Mouse (Mus musculus): Measurements from ENCODE around the gene Hivep1. TPM values are rescaled to one million over a fixed set of nuclear protein-coding genes. Genes with fewer than 3 reads are reported as not detected.

Hivep1 gene
- polyA plus RNA-seq, 1 experiment from 2014 or later: 10.6 TPM

DNA sequence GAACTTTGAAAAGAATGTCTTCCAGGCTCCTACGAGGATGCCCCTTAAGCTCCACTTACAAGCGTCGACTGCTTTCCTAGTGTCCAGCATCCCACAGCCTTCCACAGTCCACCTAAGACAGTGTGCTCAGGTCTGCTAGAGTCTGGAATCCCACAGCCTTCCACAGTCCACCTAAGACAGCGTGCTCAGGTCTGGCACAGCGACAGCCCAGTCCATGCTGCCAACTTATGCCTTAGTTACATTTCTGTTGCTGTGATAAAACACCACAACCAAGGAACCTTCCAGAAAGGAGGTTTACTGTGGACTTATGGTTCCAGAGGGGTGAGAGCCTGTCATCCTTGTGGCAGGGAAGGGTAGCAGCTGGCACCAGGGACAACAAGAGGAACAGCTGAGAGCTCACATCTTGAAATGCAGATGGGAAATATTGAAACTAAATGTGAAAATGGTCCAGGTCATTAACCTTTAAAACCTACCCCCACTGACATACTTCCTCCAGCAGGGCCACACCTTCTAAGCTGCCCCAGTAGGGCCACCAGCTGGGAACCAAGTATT is 25.0 kb downstream of the Hivep1 start:
- Histone ChIP-seq H3K4me1 (ENCODE audit: control insufficient read depth in 2 of 2, insufficient read depth in 2 of 2, low read length in 2 of 2) (peaks cover 3 to 12% of the 10 kb centered on the region in 2 experiments; a peak in 2 of 4 replicates), H3K36me3 (ENCODE audit: control insufficient read depth, insufficient read depth, low read length) (peaks cover 17% of the 10 kb centered on the region; the same call in 1 of the 2 replicates), H3K4me2 (ENCODE audit: low read length) (no peak overlapping the region), H3K9ac (ENCODE audit: low read length) (no peak overlapping the region), H3K9me3 (ENCODE audit: control insufficient read depth, low read length) (no peaks in the 10 kb centered on the region), H3K27me3 (ENCODE audit: control insufficient read depth, insufficient read depth, low read length) (no peaks in the 10 kb centered on the region), H3K4me3 (ENCODE audit: control insufficient read depth in 1 of 2, insufficient read depth in 1 of 2, low read depth in 1 of 2, low read length in 2 of 2) (no peak overlapping the region), H3K27ac (replicated peaks in 1 of 2; ENCODE audit: control insufficient read depth in 1 of 2, insufficient read depth in 1 of 2, low read depth in 2 of 2, low read length in 2 of 2) (no peak overlapping the region)
- WGBS: 77% methylated on average over 5 of the region's 5 CpGs
- no peak for ATAC-seq (ENCODE audit: insufficient number of reproducible peaks, insufficient read depth, low FRiP score, low read depth)

GRCm38 (mm10) chr13:42077629-42078028 is 25.8 kb downstream of the Hivep1 start:
- no peak overlapping the region for H3K4me2 ChIP-seq (ENCODE audit: low read length)
- no peak overlapping the region for H3K4me3 ChIP-seq (ENCODE audit: control insufficient read depth in 1 of 2, insufficient read depth in 1 of 2, low read depth in 1 of 2, low read length in 2 of 2)
- H3K27me3 ChIP-seq (ENCODE audit: control insufficient read depth, insufficient read depth, low read length): no peaks in the 10 kb centered on the region
- no peak overlapping the region for H3K27ac ChIP-seq (replicated peaks in 1 of 2; ENCODE audit: control insufficient read depth in 1 of 2, insufficient read depth in 1 of 2, low read depth in 2 of 2, low read length in 2 of 2)
- H3K4me1 ChIP-seq (ENCODE audit: control insufficient read depth in 2 of 2, insufficient read depth in 2 of 2, low read length in 2 of 2): peaks cover 3 to 12% of the 10 kb centered on the region in 2 experiments; a peak in 2 of 4 replicates
- H3K9ac ChIP-seq (ENCODE audit: low read length): no peak overlapping the region
- no peak for ATAC-seq (ENCODE audit: insufficient number of reproducible peaks, insufficient read depth, low FRiP score, low read depth)
- no peaks in the 10 kb centered on the region for H3K9me3 ChIP-seq (ENCODE audit: control insufficient read depth, low read length)
- peaks cover 17% of the 10 kb centered on the region; the same call in 1 of the 2 replicates for H3K36me3 ChIP-seq (ENCODE audit: control insufficient read depth, insufficient read depth, low read length)
- 78% methylated on average over 3 of the region's 3 CpGs for WGBS

GRCm38 (mm10) chr13:42080131-42080916 is 28.5 kb downstream of the Hivep1 start:
- peaks cover 17% of the 10 kb centered on the region; the same call in 1 of the 2 replicates for H3K36me3 ChIP-seq (ENCODE audit: control insufficient read depth, insufficient read depth, low read length)
- H3K4me3 ChIP-seq (ENCODE audit: control insufficient read depth in 1 of 2, insufficient read depth in 1 of 2, low read depth in 1 of 2, low read length in 2 of 2): no peak overlapping the region
- no peaks in the 10 kb centered on the region for H3K9me3 ChIP-seq (ENCODE audit: control insufficient read depth, low read length)
- H3K9ac ChIP-seq (ENCODE audit: low read length): no peak overlapping the region
- 39% methylated on average over 8 of the region's 10 CpGs for WGBS
- H3K4me1 ChIP-seq (ENCODE audit: control insufficient read depth in 2 of 2, insufficient read depth in 2 of 2, low read length in 2 of 2): peaks cover 0 to 3% of the 10 kb centered on the region in 2 experiments; a peak in 1 of 4 replicates
- H3K27me3 ChIP-seq (ENCODE audit: control insufficient read depth, insufficient read depth, low read length): no peaks in the 10 kb centered on the region
- ATAC-seq (ENCODE audit: insufficient number of reproducible peaks, insufficient read depth, low FRiP score, low read depth): no peak
- H3K4me2 ChIP-seq (ENCODE audit: low read length): no peak overlapping the region
- H3K27ac ChIP-seq (replicated peaks in 1 of 2; ENCODE audit: control insufficient read depth in 1 of 2, insufficient read depth in 1 of 2, low read depth in 2 of 2, low read length in 2 of 2): no peak overlapping the region

GRCm38 (mm10) chr13:42088339-42088738 is 36.5 kb downstream of the Hivep1 start:
- no peaks in the 10 kb centered on the region for H3K9me3 ChIP-seq (ENCODE audit: control insufficient read depth, low read length)
- ATAC-seq (ENCODE audit: insufficient number of reproducible peaks, insufficient read depth, low FRiP score, low read depth): no peak

GRCm38 (mm10) chr13:42089025-42089424 is 37.2 kb downstream of the Hivep1 start:
- Histone ChIP-seq H3K4me2 (ENCODE audit: low read length) (no peak overlapping the region), H3K9ac (ENCODE audit: low read length) (no peak overlapping the region), H3K4me3 (ENCODE audit: control insufficient read depth in 1 of 2, insufficient read depth in 1 of 2, low read depth in 1 of 2, low read length in 2 of 2) (no peak overlapping the region), H3K9me3 (ENCODE audit: control insufficient read depth, low read length) (no peaks in the 10 kb centered on the region), H3K36me3 (ENCODE audit: control insufficient read depth, insufficient read depth, low read length) (no peaks in the 10 kb centered on the region), H3K4me1 (ENCODE audit: control insufficient read depth in 2 of 2, insufficient read depth in 2 of 2, low read length in 2 of 2) (peaks cover 11 to 20% of the 10 kb centered on the region in 2 experiments; a peak in 3 of 4 replicates), H3K27me3 (ENCODE audit: control insufficient read depth, insufficient read depth, low read length) (no peaks in the 10 kb centered on the region), H3K27ac (replicated peaks in 1 of 2; ENCODE audit: control insufficient read depth in 1 of 2, insufficient read depth in 1 of 2, low read depth in 2 of 2, low read length in 2 of 2) (no peak overlapping the region)
- WGBS: 64% methylated on average over 8 of the region's 8 CpGs
- no peak for ATAC-seq (ENCODE audit: insufficient number of reproducible peaks, insufficient read depth, low FRiP score, low read depth)

More at GRCm38 (mm10) chr13:42088339-42088738, 36.5 kb downstream of the Hivep1 start:
- WGBS: 67% methylated on average over 5 of the region's 5 CpGs
- no peak overlapping the region for H3K4me2 ChIP-seq (ENCODE audit: low read length)
- no peak overlapping the region for H3K4me3 ChIP-seq (ENCODE audit: control insufficient read depth in 1 of 2, insufficient read depth in 1 of 2, low read depth in 1 of 2, low read length in 2 of 2)
- no peaks in the 10 kb centered on the region for H3K27me3 ChIP-seq (ENCODE audit: control insufficient read depth, insufficient read depth, low read length)
- H3K9ac ChIP-seq (ENCODE audit: low read length): no peak overlapping the region
- no peak overlapping the region for H3K27ac ChIP-seq (replicated peaks in 1 of 2; ENCODE audit: control insufficient read depth in 1 of 2, insufficient read depth in 1 of 2, low read depth in 2 of 2, low read length in 2 of 2)
- H3K4me1 ChIP-seq (ENCODE audit: control insufficient read depth in 2 of 2, insufficient read depth in 2 of 2, low read length in 2 of 2): peaks cover 8 to 20% of the 10 kb centered on the region in 2 experiments; a peak in 3 of 4 replicates
- no peaks in the 10 kb centered on the region for H3K36me3 ChIP-seq (ENCODE audit: control insufficient read depth, insufficient read depth, low read length)

- Histone ChIP-seq H3K27ac (replicated peaks in 1 of 2; ENCODE audit: control insufficient read depth in 1 of 2, insufficient read depth in 1 of 2, low read depth in 2 of 2, low read length in 2 of 2) (no peak overlapping the region), H3K4me1 (ENCODE audit: control insufficient read depth in 2 of 2, insufficient read depth in 2 of 2, low read length in 2 of 2) (peaks cover 13 to 22% of the 10 kb centered on the region in 2 experiments), H3K9ac (ENCODE audit: low read length) (no peak overlapping the region), H3K4me3 (ENCODE audit: control insufficient read depth in 1 of 2, insufficient read depth in 1 of 2, low read depth in 1 of 2, low read length in 2 of 2) (no peak overlapping the region), H3K27me3 (ENCODE audit: control insufficient read depth, insufficient read depth, low read length) (no peaks in the 10 kb centered on the region), H3K36me3 (ENCODE audit: control insufficient read depth, insufficient read depth, low read length) (no peaks in the 10 kb centered on the region), H3K9me3 (ENCODE audit: control insufficient read depth, low read length) (no peaks in the 10 kb centered on the region), H3K4me2 (ENCODE audit: low read length) (no peak overlapping the region)
- ATAC-seq (ENCODE audit: insufficient number of reproducible peaks, insufficient read depth, low FRiP score, low read depth): no peak
- 80% methylated on average over 5 of the region's 5 CpGs for WGBS
Measured at GRCm38 (mm10) chr13:42090751-42091150, 38.9 kb downstream of the Hivep1 start.

GRCm38 (mm10) chr13:42092392-42093139 is 40.7 kb downstream of the Hivep1 start:
- no peak overlapping the region for H3K4me3 ChIP-seq (ENCODE audit: control insufficient read depth in 1 of 2, insufficient read depth in 1 of 2, low read depth in 1 of 2, low read length in 2 of 2)
- H3K4me2 ChIP-seq (ENCODE audit: low read length): no peak overlapping the region
- 0 out of 4 replicates have a peak overlapping the region, but pooled peaks of 1 of the 2 experiments have one; percentile 33 for H3K27ac ChIP-seq (replicated peaks in 1 of 2; ENCODE audit: control insufficient read depth in 1 of 2, insufficient read depth in 1 of 2, low read depth in 2 of 2, low read length in 2 of 2)
- no peaks in the 10 kb centered on the region for H3K36me3 ChIP-seq (ENCODE audit: control insufficient read depth, insufficient read depth, low read length)
- no peak overlapping the region; the same call in 1 of the 2 replicates for H3K9ac ChIP-seq (ENCODE audit: low read length)
- no peaks in the 10 kb centered on the region for H3K9me3 ChIP-seq (ENCODE audit: control insufficient read depth, low read length)
- no peaks in the 10 kb centered on the region for H3K27me3 ChIP-seq (ENCODE audit: control insufficient read depth, insufficient read depth, low read length)
- WGBS: 47% methylated on average over 8 of the region's 8 CpGs
- no peak for ATAC-seq (ENCODE audit: insufficient number of reproducible peaks, insufficient read depth, low FRiP score, low read depth)
- peaks cover 21 to 32% of the 10 kb centered on the region in 2 experiments for H3K4me1 ChIP-seq (ENCODE audit: control insufficient read depth in 2 of 2, insufficient read depth in 2 of 2, low read length in 2 of 2)

Data from heart, embryonic 14.5 days (tissue).